Mouse (Mus musculus) thymus, adult 2 months (tissue): ENCODE data around the gene Rbm44. TPM values are rescaled to one million over a fixed set of nuclear protein-coding genes. Genes with fewer than 3 reads are reported as not detected.

Experiments used
- DNase-seq: peaks from one replicate; pipeline ENCODE4 v3.0.0; 2021
- H3K27ac ChIP-seq: fragments of 200-500 bp; 2 replicates; pipeline ENCODE4 v1.5.1; 2012; ENCODE audit warnings: low read length, control low read depth; ENCODE audit not compliant: control insufficient read depth, insufficient read depth
- H3K27me3 ChIP-seq: fragments of 200-500 bp; 2 replicates; pipeline ENCODE4 v1.6.1; 2012; ENCODE audit warnings: mild to moderate bottlenecking, low read length, moderate library complexity, mixed read lengths; ENCODE audit not compliant: control insufficient read depth, insufficient read depth
- H3K36me3 ChIP-seq: fragments of 200-500 bp; 2 replicates; pipeline ENCODE4 v1.6.1; 2012; ENCODE audit warnings: mild to moderate bottlenecking, low read length, moderate library complexity; ENCODE audit not compliant: control insufficient read depth, insufficient read depth
- H3K4me1 ChIP-seq: fragments of 200-500 bp; replicated peaks from 2 replicates; pipeline ENCODE4 v1.6.1; 2012; ENCODE audit warnings: low read length; ENCODE audit not compliant: control insufficient read depth, insufficient read depth
- H3K4me3 ChIP-seq: fragments of 200-500 bp; 2 replicates; pipeline ENCODE4 v1.5.1; 2012; ENCODE audit warnings: mild to moderate bottlenecking, low read length, control low read depth, moderate library complexity; ENCODE audit not compliant: control insufficient read depth, insufficient read depth
- CTCF ChIP-seq: fragments of 200-500 bp; IDR thresholded peaks from 2 replicates; pipeline ENCODE4 v1.5.1; 2012; ENCODE audit warnings: mild to moderate bottlenecking, control low read depth, low read length, moderate library complexity, borderline replicate concordance; ENCODE audit not compliant: control insufficient read depth, poor library complexity, insufficient read depth; ENCODE audit errors: extremely low read depth
- POLR2A ChIP-seq: fragments of 200-500 bp; IDR thresholded peaks from 2 replicates; pipeline ENCODE4 v1.6.1; 2012; ENCODE audit warnings: mild to moderate bottlenecking, low read length, control low read depth, moderate library complexity; ENCODE audit not compliant: control insufficient read depth, poor library complexity, insufficient read depth; ENCODE audit errors: extremely low read depth
- WGBS: fragments of 180-500 bp; shearing (Covaris S2); methylation state at CpG from one replicate; pipeline ENCODE4 v1.1.7; 2018; 5-methylcytosine and 5-hydroxymethylcytosine counted together
- polyA plus RNA-seq: library from polyadenylated mRNA; depleted of rRNA; stranded (reverse); fragments of >200 nt; gene quantifications from 2 replicates; pipeline ENCODE4 v1.2.3, GENCODE M21; 2012

The Rbm44 gene
- polyA plus RNA-seq, 1 experiment: 0.27 TPM

DNA sequence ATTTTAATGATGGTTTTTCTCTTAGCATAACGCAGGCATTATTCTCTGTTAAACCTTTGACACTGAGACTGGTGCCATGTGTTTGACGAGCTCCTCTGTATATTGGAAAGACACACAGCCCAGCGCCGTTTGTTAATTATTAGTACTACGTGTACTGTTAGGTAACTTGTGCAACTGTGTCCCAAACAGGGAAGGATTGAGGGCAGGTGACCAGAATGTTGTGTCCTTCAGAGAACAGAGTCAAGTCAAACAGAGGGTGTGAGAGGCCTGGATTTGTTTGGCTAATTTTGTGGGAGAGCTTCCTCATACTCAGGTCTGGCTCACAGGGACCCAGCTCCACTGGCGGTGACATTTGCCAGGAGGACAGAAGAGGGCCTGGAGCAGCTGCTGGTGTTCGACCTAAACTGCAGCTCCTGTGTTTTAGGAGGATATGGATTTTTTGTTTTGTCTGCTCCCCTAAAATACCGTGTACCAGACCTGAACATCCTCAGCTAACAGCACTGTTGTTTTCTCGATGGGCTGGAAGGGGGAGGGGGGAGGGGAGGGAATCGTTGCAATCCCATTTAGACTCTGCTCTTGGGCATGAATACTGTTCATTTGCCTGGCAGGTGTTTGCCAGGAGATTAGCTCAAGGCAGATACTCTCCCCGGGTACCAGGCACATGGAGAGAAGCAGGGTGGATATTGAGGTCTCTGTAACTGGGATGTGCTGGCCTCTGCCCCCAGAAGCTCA is 43.0 kb upstream of the Rbm44 start:
- Histone ChIP-seq H3K36me3 (peaks cover 46% of the 10 kb centered on the region), H3K27ac (no peak overlapping the region; the same call in 1 of the 2 replicates)

DNA sequence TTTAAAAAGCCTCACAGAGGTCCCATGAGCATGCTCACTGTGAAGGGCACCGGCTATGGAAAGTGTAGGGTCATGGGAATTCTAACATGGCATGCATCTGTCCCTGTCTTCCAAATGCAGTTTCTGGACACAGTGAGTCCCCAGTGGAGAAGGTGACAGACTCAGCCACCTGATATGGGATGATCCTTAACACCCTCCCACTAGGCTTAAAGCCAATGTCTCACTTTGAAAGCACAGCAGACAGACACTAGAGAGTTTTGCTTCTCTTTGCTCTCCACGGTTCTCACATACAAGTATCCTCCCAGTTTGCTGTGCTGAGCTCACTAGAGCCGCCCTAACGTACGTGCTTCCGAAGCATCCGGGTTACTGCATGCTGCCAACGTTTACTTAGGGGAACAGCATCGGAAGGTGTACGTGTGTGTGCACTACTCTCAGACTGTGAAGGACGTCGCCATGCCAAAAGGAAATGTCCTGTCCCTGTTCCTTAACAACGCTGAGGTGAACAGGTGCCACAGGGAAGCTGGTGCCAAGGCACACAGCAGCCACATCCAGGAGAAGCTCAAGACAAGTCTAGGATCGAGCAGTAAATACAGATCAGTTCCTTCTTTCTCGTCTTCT is 41.4 kb upstream of the Rbm44 start:
- WGBS: 94% methylated on average over 15 of the region's 15 CpGs
- no peaks in the 10 kb centered on the region for H3K27me3 ChIP-seq
- peaks cover 62% of the 10 kb centered on the region for H3K36me3 ChIP-seq
- TF ChIP-seq CTCF (no peak), POLR2A (no peak)
- no peak overlapping the region for H3K27ac ChIP-seq
- no peak overlapping the region for H3K4me3 ChIP-seq
- peaks cover 5% of the 10 kb centered on the region for H3K4me1 ChIP-seq
- no peak for DNase-seq

More for the DNA sequence above, 43.0 kb upstream of the Rbm44 start:
- no peak overlapping the region for H3K4me3 ChIP-seq
- TF ChIP-seq CTCF: no peak
- no peak for TF ChIP-seq POLR2A
- no peak for DNase-seq
- 92% methylated on average over 11 of the region's 11 CpGs for WGBS
- H3K27me3 ChIP-seq: no peaks in the 10 kb centered on the region
- peaks cover 15% of the 10 kb centered on the region for H3K4me1 ChIP-seq

DNA sequence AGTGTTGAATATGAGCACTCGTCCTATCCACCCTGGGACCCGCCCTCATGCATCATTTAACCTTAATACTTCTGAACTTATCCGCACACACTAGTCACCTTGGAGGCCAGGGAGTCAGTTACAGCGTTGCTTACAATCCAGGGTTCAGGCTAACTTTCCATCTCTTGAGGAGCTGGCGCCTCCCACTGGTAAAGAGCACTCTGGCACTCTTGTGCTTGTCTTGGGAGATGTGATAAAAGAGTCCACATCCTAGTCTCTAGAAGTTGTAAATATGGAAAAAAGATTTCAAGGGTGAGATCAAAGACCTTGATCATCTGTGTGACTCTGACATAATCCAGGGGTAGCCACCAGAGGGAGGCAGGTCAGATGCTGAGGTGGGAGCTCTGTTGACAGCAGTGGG is 37.3 kb upstream of the Rbm44 start:
- Histone ChIP-seq H3K27me3 (no peaks in the 10 kb centered on the region), H3K36me3 (peaks cover 80% of the 10 kb centered on the region), H3K27ac (no peak overlapping the region), H3K4me3 (no peak overlapping the region), H3K4me1 (no peaks in the 10 kb centered on the region; the same call in 1 of the 2 replicates)
- TF ChIP-seq CTCF: no peak
- WGBS: 93% methylated on average over 5 of the region's 5 CpGs
- DNase-seq: no peak

DNA sequence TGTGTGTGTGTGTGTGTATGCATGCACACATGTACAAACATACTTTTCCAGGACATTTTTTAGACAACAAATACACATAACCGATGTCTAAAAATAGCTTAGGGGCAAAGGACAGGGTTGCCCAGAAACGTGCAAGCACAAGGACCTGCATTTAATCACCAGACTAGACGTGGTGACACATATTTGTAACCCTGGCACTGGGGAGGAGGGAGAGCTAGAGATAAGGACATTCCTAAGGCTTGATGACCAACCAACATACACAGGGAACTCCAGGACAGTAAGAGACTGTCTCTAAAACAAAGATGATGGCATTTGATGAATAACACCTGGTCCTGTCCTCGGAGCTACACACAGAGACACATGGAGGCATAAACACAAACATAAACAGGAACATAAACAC is 35.6 kb upstream of the Rbm44 start:
- Histone ChIP-seq H3K36me3 (peaks cover 83% of the 10 kb centered on the region), H3K27me3 (no peaks in the 10 kb centered on the region), H3K27ac (no peak overlapping the region), H3K4me1 (no peaks in the 10 kb centered on the region), H3K4me3 (no peak overlapping the region)
- TF ChIP-seq CTCF (no peak), POLR2A (no peak)
- no peak for DNase-seq
- WGBS: 93% methylated on average over 4 of the region's 4 CpGs

DNA sequence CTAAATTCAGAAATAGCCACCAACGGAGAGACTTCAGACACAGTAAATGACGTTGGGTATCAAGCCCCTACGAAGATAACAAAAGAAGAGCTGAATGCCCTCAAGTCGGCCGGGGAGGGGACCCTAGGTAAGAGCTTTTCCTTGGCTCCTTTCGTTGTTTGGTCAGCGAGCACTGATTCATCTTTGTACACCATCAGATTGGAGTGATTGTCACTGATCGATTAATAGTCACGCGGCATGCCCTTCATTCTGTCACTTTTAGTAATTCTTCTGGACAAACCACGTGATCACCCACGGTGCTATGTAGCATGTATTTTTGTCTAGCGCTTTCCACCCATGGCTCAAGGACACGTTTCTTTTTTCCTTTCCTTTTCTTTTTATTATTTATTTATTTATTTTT is 32.7 kb upstream of the Rbm44 start:
- H3K4me1 ChIP-seq: no peaks in the 10 kb centered on the region
- TF ChIP-seq CTCF (no peak), POLR2A (no peak)
- no peak overlapping the region for H3K27ac ChIP-seq
- H3K27me3 ChIP-seq: no peaks in the 10 kb centered on the region
- H3K36me3 ChIP-seq: peaks cover 73% of the 10 kb centered on the region
- WGBS: 96% methylated on average over 14 of the region's 14 CpGs
- H3K4me3 ChIP-seq: no peak overlapping the region
- no peak for DNase-seq

DNA sequence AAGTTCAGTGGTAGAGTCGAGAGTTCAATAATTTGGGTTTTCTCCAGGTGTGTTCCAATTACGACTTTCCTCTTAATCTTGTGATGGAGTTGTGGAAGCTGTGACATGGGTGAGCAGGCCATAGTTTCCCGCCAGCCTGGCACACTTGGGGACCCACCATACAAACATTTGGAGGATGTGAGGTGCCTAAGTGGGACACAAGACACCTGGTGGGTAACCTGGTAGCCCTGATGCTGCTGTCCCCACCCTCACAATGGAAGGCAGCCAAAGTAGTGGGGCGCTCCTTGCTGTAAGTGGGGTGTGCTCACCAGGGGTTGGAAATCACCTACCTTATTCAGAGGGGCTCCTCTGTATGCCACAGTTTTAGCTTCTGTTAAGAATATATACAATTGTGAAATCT is 32.3 kb upstream of the Rbm44 start:
- no peak overlapping the region for H3K27ac ChIP-seq
- WGBS: 94% methylated on average over 4 of the region's 4 CpGs
- H3K4me3 ChIP-seq: no peak overlapping the region
- no peak for DNase-seq
- H3K4me1 ChIP-seq: no peaks in the 10 kb centered on the region
- TF ChIP-seq CTCF (no peak), POLR2A (no peak)
- H3K27me3 ChIP-seq: no peaks in the 10 kb centered on the region
- H3K36me3 ChIP-seq: peaks cover 68% of the 10 kb centered on the region
